Mouse (Mus musculus): ENCODE data around the gene Itpkb.

DNA sequence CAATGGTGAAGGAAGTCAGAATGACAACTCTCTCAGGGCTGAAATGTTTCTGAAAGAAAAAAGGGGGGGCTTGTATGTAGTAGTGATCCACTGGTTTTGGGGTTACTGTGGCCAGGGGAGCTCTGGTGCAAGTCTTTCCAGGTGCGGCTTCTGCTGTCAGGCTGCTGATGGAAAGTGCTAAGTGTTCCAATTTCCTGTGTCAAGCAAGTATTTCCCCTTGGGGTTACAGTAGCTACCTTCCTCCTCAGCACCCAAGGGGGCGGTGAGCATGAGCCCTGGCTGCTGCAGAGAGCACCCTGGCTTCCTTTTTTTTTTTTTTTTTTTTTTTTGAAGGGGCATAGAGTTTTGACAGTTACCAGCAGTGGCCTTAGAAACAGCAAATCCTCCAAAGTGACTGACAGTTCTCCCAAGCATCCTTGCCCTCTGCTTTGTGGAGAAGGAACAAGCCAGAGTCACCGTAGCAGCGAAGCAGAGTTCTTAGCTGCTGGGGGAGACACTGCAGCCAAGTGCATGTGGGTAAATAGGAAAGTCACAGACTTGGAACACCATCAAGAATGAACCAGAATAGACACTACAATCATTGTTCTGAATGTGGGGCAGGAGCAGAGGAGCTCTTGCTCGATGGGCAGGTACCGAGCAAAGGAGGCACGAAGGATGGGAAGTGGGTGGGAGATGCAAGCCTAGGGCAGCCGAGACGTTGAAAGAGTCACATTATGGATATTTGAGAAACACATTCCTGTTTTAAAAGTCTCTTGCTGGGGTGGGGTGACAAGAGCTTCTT is 62.9 kb downstream of the Itpkb start:
- no peak for TF ChIP-seq CTCF (IDR thresholded peaks at IDR 0.05; ENCODE audit: borderline replicate concordance, extremely low read depth, insufficient read depth, insufficient read length)
- TF ChIP-seq POLR2A (IDR thresholded peaks at IDR 0.05; ENCODE audit: borderline replicate concordance, extremely low read depth, insufficient read depth, insufficient read length, poor library complexity, severe bottlenecking) = no peak
